Mouse (Mus musculus) lung, adult 18-20 months (tissue): Measurements from ENCODE around the gene Gm28043.

ENCODE experiments used
- DNase-seq, 2 experiments: peaks; one replicate each; pipeline ENCODE4 v3.0.0; 2022; ENCODE audit warnings: mixed read lengths in 2 of 2

The Gm28043 gene

DNA sequence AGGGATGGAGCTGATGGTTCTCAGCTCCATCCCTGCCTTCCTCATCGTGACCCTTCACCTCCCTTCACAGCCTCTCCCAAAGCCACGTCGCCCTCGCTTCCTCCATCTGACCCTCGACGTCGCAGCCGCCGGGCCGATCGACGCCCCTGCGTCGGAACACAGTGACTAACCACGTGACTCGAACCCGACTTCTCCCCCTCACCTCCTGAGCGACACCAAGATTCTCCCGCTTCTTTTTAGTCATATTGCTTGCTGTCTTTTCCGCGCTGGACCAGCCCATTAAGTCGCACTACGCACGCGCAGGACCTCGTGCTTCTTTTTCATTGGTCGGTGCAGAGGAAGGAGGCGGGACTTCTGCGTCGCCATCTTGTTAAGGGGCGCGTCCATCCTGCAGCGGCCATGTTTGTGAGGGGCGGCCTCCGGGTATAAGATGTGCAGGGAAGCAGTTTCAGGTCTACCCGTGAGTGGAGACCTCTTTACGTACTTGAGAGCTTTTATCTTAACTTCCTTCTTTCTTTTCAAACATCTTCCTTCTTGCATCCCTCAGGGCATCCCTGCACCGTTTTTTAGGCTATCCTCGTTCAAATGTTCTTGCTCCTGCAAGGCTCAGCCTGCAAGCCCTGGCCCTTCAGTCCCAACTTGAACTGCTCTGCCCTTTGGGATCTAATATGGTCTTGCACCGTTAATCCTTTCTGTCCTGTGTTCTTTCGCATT lies 102.2 kb downstream of the Gm28043 start, which contains the start of gene Ccdc167:
TSS of gene Ccdc167 (minus strand) at position 313 of the 714 bp plus-strand sequence.
- peak; percentile 96 for DNase-seq

DNA sequence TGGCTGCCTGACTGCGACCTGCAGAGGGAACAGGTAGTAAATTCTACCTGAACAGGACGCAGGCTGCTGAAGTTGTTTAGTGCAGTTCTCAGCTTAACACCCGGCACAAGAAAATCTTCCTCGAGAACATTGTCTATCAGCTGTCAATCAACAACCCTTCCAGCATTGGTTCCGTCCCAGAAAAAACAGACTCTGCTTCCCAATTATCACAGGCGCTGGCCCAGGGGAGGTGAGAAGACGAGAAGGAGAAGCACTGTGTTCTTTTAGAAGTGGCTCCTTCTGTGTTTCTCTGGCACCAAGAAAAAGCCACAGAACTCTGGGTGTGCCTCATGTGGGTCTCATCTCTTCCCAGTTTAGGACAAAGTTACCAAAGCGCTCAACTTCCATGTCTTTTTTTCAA lies 104.0 kb downstream of the Gm28043 start:
- no peak for DNase-seq

- DNase-seq: no peak
These were observed 105.2 kb downstream of the Gm28043 start for GRCm38 (mm10) chr17:29719628-29720575.

GRCm38 (mm10) chr17:29720755-29721365 lies 106.2 kb downstream of the Gm28043 start:
- no peak for DNase-seq

DNA sequence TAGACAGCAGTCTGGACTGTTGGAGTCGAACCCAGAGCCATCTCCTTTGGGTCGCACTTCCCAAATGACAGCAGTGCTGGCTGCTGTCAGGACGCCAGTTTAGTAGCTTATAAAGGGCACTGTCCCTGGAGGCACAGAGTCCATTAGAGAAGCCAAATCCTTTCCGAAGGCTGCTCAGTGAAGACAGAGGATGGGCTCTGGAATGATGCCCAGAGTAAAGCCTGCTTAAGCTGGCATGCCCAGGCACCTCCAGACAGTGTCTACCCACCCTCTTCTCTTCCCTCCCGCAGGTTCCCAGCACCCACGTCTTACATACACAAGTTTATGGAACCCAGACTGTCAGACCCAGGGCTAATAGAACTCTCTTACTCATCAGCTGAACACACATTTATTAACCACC lies 109.9 kb downstream of the Gm28043 start:
- DNase-seq: no peak

GRCm38 (mm10) chr17:29725027-29725620 lies 110.4 kb downstream of the Gm28043 start:
- no peak for DNase-seq

- DNase-seq: no peak
These were observed 113.4 kb downstream of the Gm28043 start for GRCm38 (mm10) chr17:29728082-29728481.

DNA sequence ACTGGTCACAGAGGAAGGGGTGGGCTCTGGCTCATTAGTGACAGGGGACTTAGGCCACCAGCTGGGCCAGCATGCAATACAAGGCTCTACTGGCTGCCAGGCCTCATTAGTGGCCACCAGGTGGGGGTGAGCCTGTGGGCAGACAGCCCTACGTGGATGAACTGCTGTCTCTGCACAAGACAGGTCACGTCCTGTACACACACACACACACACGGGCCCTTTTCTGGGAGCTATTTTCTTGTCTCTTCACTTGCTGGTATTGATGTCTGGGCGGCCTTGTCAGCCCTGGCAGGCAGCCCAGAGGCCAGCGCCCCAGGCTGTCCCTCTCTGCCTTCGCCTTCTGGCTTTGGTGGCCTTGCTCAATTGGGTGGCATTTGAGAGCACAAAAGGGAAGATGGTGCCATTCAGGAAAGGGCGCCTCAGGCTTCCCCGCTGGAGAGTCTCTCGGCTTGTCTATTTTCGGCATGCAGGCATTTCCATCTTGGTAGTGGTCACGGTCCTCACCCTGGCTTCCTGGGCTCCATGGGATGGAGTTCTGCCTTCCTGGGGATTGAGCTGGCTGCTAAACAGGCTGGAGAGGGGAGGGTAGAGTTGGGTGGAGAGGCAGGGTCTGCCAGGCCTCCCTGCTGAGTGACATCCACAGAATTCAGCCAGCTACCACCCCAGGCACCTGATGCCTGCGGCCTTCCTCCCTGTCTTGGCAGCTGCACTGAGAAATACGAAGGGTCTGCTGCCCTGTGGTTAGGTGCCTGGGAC lies 116.0 kb downstream of the Gm28043 start:
- no peak for DNase-seq

DNA sequence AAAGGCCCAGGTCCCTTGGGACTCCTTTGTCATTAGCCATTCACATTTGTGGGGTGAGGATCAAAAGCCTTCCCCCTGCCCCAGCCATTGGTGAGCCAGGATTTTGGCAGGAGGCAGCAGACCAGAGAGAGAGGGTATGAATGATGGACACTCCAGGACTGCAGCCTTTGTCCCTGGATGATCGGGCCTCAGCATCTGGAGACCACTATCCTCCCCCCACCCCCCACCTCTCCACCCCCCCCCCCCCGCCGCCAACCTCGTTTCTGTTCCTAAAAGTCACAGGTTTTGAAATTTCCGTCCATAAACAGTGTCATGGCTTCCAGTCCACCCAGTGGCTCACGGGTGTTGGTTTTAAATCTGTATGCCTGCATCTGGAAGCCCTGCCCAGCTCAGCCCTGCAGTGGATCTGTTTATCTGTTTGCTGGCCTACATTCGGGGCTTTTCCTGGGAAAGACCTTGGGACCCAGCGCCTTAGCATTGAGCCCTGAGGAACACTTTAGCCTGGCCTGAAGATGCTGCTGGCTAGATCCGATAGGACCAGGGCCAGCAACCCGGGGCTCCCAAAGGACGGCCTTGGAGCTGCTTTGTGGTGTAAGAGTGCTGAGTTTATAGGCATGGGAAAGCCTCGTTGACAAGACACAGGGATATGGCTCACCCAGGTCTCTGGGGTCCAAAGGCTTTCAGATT lies 116.7 kb downstream of the Gm28043 start:
- no peak for DNase-seq

DNA sequence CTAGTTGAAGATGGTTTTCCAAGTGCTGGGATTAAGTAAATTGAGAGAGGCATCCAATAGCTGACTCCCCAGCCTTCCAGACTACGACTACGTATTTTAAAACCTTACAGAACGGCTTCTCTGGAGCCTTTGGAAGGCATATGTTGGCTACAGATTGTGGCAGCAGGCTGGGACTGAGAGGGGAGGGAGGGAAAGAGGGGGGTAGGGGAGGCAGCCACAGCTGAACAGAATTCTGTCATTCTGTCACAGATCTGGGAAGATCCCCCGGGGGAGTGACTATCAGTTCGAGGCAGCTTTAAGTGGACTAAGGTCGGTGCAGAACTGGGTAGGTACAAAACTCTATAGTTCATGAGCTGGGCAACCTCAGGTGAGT lies 117.3 kb downstream of the Gm28043 start:
- DNase-seq: no peak

DNA sequence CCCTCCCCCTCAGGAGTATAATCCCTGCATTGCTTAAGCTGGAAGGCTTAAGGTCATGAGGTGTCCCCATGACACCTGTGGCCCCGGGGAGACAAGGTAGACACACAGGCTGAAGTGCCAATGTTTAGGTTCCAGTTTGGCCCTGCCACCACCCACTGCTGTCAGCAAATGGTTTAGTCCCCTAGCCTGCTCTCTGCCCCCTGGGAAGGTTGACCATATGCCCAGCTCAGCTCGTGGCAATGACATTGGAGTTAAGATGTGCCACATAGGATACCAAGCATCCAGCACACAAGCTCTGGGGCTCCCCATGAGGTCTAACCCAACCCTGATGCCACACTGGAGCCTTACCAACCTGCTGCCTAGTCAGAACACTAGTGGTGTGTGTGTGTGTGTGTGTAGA lies 117.8 kb downstream of the Gm28043 start:
- no peak for DNase-seq

DNA sequence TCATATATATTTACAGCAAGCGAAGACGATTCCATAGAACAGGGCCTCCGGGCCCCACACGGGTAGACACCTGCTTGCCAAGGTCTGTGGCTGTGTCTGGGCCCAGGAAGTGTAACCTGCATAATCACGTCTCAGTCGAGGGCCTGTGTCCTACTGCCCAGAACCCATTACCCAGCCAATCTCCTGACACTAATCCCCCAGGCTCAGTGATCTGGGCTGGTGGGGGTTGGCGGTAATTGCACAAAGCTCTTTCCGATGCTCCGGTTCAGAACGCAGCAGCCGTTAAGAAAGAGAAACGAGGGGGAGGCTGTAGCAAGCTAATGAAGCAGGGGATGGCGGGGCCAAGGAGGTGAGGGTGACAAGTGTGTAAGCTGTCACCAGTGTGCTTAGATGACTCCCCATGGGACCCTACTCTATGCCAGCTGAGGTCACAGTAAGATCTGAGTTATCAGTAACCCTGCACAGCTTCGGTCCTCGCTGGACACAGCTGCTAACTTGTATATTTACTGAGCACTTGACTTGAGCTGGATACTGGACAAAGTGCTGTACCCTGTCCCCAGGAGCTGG lies 121.9 kb downstream of the Gm28043 start:
- no peak for DNase-seq

- DNase-seq: no peak
These were observed 123.5 kb downstream of the Gm28043 start for GRCm38 (mm10) chr17:29737849-29738804.

- no peak for DNase-seq
These were observed 132.8 kb downstream of the Gm28043 start for GRCm38 (mm10) chr17:29747466-29747865.
